Mouse (Mus musculus) kidney, adult 2 months (tissue): Measurements from ENCODE around the gene Cdt1. TPM values are rescaled to one million over a fixed set of nuclear protein-coding genes. Genes with fewer than 3 reads are reported as not detected.

ENCODE experiments used
- DNase-seq: peaks from one replicate; pipeline ENCODE4 v3.0.0; 2021
- H3K27ac ChIP-seq: fragments of 200-500 bp; 2 replicates; pipeline ENCODE4 v1.5.1; 2012; ENCODE audit warnings: low read depth, low read length, control low read depth, inconsistent platforms; ENCODE audit not compliant: insufficient read depth
- H3K27me3 ChIP-seq: fragments of 200-500 bp; replicated peaks from 2 replicates; pipeline ENCODE4 v1.6.1; 2012; ENCODE audit warnings: mild to moderate bottlenecking, moderate library complexity, low read length, inconsistent platforms; ENCODE audit not compliant: control insufficient read depth, insufficient read depth
- H3K36me3 ChIP-seq: fragments of 200-500 bp; 2 replicates; pipeline ENCODE4 v1.6.1; 2012; ENCODE audit warnings: mild to moderate bottlenecking, moderate library complexity, low read length, inconsistent platforms; ENCODE audit not compliant: control insufficient read depth, insufficient read depth
- H3K4me1 ChIP-seq: fragments of 200-500 bp; 2 replicates; pipeline ENCODE4 v1.6.1; 2011; ENCODE audit warnings: low read length; ENCODE audit not compliant: control insufficient read depth, insufficient read depth
- H3K4me3 ChIP-seq: fragments of 200-500 bp; 2 replicates; pipeline ENCODE4 v1.5.1; 2011; ENCODE audit warnings: mild to moderate bottlenecking, low read depth, low read length, control low read depth; ENCODE audit not compliant: insufficient read depth
- CTCF ChIP-seq: fragments of 200-500 bp; conservative IDR thresholded peaks from 2 replicates; pipeline ENCODE4 v1.5.1; 2011; ENCODE audit warnings: low read depth, mild to moderate bottlenecking, control low read depth, low read length, moderate library complexity, mixed read lengths; ENCODE audit not compliant: insufficient read depth, insufficient read length
- POLR2A ChIP-seq: fragments of 200-500 bp; IDR thresholded peaks from one replicate; pipeline ENCODE4 v1.6.1; 2011; ENCODE audit warnings: low read depth, low read length, control low read depth
- WGBS: fragments of 180-500 bp; shearing (Covaris S2); methylation state at CpG from one replicate; pipeline ENCODE4 v1.1.7; 2018; 5-methylcytosine and 5-hydroxymethylcytosine counted together
- polyA plus RNA-seq: library from polyadenylated mRNA; depleted of rRNA; stranded (reverse); fragments of >200 nt; gene quantifications from 2 replicates; pipeline ENCODE4 v1.2.3, GENCODE M21; 2012; rRNA removed

The Cdt1 gene
- 7.1 and 8.6 TPM in 2 replicates for polyA plus RNA-seq

DNA sequence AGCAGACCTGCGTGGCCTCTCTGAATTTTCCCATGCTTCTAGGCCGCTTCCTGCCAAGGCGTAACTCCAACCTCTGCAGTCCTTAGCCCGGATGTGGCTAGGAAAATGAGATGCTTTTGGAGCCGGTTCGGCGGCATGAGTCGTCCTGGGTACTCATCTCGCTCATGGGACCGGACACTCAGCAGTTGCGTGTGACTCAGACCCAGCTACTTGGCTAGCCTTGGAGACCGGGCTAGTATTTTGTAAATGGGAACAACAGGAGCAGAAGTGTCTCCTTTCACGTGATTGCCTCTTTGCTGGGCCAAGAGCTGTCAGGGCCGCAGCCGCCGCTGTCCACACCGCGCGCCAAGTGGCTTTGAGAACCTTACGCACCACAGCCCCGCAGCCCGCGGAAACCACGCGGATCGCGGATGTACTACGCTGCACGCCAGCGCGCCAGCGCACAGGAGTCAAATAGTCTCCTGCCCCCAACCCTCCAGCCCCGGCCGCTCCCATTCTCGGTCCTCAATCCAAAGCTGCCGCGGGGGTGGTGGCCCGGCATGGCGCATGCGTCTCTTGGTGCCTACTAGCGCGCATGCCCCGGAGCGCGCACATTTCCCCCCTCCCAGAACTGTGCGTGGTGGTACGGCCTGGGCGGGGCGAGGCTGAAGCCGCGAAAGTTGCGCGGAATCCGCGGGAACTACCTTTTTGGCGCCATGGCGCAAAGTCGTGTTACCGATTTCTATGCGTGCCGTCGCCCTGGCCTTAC lies at the start of gene Cdt1:
Cdt1 (plus strand) TSS at position 655 of the 748 bp plus-strand sequence.
- under 1% methylated on average over 62 of the region's 62 CpGs for WGBS
- Histone ChIP-seq H3K27ac (peak within 1 kb of the TSS; percentile 44), H3K36me3 (no peaks in the 10 kb centered on the region), H3K4me3 (peak within 1 kb of the TSS; percentile 55), H3K4me1 (peaks cover 7% of the 10 kb centered on the region; the same call in 1 of the 2 replicates), H3K27me3 (no peaks in the 10 kb centered on the region)
- TF ChIP-seq CTCF (no peak), POLR2A (no peak)
- peak; percentile 97 for DNase-seq

DNA sequence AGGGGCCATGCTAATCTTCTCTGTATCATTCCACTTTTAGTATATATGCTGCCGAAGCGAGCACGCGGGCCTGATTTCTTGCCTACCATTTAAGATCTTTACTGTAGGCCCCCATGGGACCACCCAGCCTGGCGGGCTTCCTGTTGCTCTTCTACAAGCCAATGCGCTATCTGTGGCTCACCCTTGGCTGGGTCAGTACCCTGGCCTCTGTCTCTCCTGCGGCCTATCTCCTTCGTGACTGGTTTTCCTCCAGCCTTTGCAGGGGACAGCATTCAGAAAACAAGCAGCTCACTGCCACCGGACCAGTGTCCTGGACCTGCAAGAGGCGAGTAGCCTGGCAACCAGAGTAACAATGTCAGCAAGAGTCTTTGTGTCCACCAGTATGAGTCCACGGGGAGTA lies 47.2 kb upstream of the Cdt1 start:
- DNase-seq = no peak
- peaks cover 44% of the 10 kb centered on the region for H3K4me1 ChIP-seq
- 0 out of 2 replicates have a peak overlapping the region, but pooled peaks have one; percentile 0 for H3K27ac ChIP-seq
- H3K36me3 ChIP-seq = no peaks in the 10 kb centered on the region
- H3K27me3 ChIP-seq = no peaks in the 10 kb centered on the region
- 73% methylated on average over 11 of the region's 11 CpGs for WGBS
- TF ChIP-seq POLR2A (no peak), CTCF (no peak)
- no peak overlapping the region for H3K4me3 ChIP-seq

DNA sequence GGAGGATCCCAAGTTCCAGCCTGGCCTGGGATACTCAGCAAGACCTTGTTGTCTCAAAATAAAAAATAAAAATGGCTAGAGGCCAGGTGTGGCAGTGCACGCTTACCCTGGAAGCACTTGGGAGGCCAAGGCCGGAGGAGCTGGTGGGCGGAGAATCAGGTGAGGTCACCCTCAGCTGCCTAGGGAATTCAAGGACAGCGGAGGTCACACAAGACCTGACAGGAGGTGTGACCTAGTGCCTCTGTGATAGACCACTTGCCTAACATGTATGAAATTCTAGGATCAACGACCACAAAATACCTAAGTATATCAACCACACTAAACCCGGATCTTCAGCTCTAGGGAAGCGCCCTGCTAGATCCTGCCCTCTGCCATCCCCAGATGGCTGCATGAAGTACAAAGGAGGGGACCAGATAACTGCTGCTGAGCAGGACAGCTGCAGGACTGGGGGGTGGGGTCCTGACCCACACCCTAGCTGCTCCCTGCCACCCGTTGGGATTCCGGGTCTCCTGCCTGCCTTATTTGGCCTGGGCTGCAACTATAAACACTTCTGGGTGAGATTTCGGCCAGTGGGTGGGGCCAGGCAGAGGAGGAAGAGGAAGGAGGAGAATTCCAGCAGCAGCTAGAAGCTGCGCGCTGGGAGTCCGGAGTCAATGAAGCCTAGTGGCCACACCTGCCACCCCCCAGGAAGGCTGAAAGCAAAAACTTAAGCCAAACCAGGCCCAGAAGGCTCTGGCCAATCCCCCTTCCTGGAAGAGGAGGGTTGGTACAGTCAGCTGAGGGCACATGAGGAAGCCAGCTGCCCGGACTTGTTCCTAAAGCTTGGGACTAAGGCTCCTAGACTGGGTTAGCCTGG lies 44.8 kb upstream of the Cdt1 start:
- Histone ChIP-seq H3K36me3 (no peaks in the 10 kb centered on the region), H3K27ac (peak overlapping the region; percentile 95), H3K4me1 (peaks cover 59% of the 10 kb centered on the region), H3K27me3 (no peaks in the 10 kb centered on the region), H3K4me3 (no peak overlapping the region)
- peak; percentile 97 for DNase-seq
- 24% methylated on average over 14 of the region's 14 CpGs for WGBS
- no peak for TF ChIP-seq CTCF
- TF ChIP-seq POLR2A = peak; percentile 7

GRCm38 (mm10) chr8:122523652-122524360 lies 44.0 kb upstream of the Cdt1 start:
- 16% methylated on average over 23 of the region's 23 CpGs for WGBS
- Histone ChIP-seq H3K27me3 (no peaks in the 10 kb centered on the region), H3K36me3 (no peaks in the 10 kb centered on the region), H3K4me1 (peaks cover 56% of the 10 kb centered on the region), H3K4me3 (no peak overlapping the region), H3K27ac (peak overlapping the region; percentile 95)
- no peak for TF ChIP-seq CTCF
- no peak for TF ChIP-seq POLR2A
- DNase-seq = peak; percentile 82

- Histone ChIP-seq H3K4me1 (peaks cover 56% of the 10 kb centered on the region), H3K36me3 (no peaks in the 10 kb centered on the region), H3K4me3 (no peak overlapping the region), H3K27me3 (no peaks in the 10 kb centered on the region), H3K27ac (peak overlapping the region; percentile 95)
- DNase-seq = peak; percentile 60
- no peak for TF ChIP-seq POLR2A
- no peak for TF ChIP-seq CTCF
- 19% methylated on average over 6 of the region's 6 CpGs for WGBS
These were observed 43.3 kb upstream of the Cdt1 start for GRCm38 (mm10) chr8:122524506-122524905.

- WGBS = 73% methylated on average over 6 of the region's 6 CpGs
- Histone ChIP-seq H3K27ac (peak overlapping the region; percentile 95), H3K36me3 (no peaks in the 10 kb centered on the region), H3K4me3 (no peak overlapping the region), H3K27me3 (no peaks in the 10 kb centered on the region), H3K4me1 (peaks cover 57% of the 10 kb centered on the region)
- DNase-seq = no peak
- TF ChIP-seq CTCF (no peak), POLR2A (no peak)
These were observed 42.8 kb upstream of the Cdt1 start for GRCm38 (mm10) chr8:122525004-122525403.
